Mouse (Mus musculus): ENCODE results near the gene Bmper.

GRCm38 (mm10) chr9:23497626-23498025 lies 274.8 kb downstream of the Bmper start:
- TF ChIP-seq GATA1 (IDR thresholded peaks at IDR 0.05; ENCODE audit: borderline replicate concordance, low read length) (no peak), FLI1 (IDR thresholded peaks at IDR 0.05; ENCODE audit: low read length) (no peak)

All from megakaryocyte, embryonic 14.5 days (primary cell).